Mouse (Mus musculus) brain, embryonic 14.5 days (tissue): ENCODE results near the gene Angel1.

Experiments
- CTCF ChIP-seq: fragments of 200-500 bp; IDR thresholded peaks from 2 replicates; pipeline ENCODE4 v1.5.1; 2012; ENCODE audit warnings: inconsistent platforms, mild to moderate bottlenecking, moderate library complexity, borderline replicate concordance; ENCODE audit not compliant: insufficient read depth, insufficient read length; ENCODE audit errors: extremely low read depth
- POLR2A ChIP-seq: fragments of 200-500 bp; IDR thresholded peaks from 2 replicates; pipeline ENCODE4 v1.6.1; 2012; ENCODE audit warnings: mild to moderate bottlenecking, inconsistent platforms, borderline replicate concordance; ENCODE audit not compliant: poor library complexity, insufficient read depth, insufficient read length, severe bottlenecking; ENCODE audit errors: extremely low read depth

- TF ChIP-seq CTCF (no peak), POLR2A (no peak)
Measured at GRCm38 (mm10) chr12:86688917-86689316, 37.3 kb downstream of the Angel1 start.
